Mouse (Mus musculus): ENCODE measurements at regions not wholly inside any gene's neighbourhood (a gene's known extent, or its start where the extent isn't known, plus 50 kb on each side); places are given as distances from the start of the nearest gene placed in this dataset.

GRCm38 (mm10) chr17:70924565-70925220 lies 71.3 kb upstream of the Tgif1 start:
- no peak for TF ChIP-seq EP300 (IDR thresholded peaks at IDR 0.05)
- TF ChIP-seq CTCF (IDR thresholded peaks at IDR 0.05), result no peak
- Histone ChIP-seq H3K4me2 (replicated peaks; ENCODE audit: low read depth, low read length) (peak overlapping the region; percentile 25; the same call in 1 of the 2 replicates), H3K36me3 (ENCODE audit: insufficient read depth, low read length) (no peaks in the 10 kb centered on the region), H3K4me3 (ENCODE audit: low read depth, low read length) (no peak overlapping the region), H3K27me3 (replicated peaks; ENCODE audit: insufficient read depth, low read length) (no peaks in the 10 kb centered on the region), H3K4me1 (ENCODE audit: insufficient read depth, low read depth, low read length) (no peaks in the 10 kb centered on the region), H3K9ac (replicated peaks; ENCODE audit: low read depth) (no peak overlapping the region), H3K27ac (ENCODE audit: low read length) (no peak overlapping the region), H3K9me3 (ENCODE audit: low read length) (no peaks in the 10 kb centered on the region)
- ATAC-seq (no peak), DNase-seq (ENCODE audit: low spot score) (peak; percentile 54)
- WGBS, result 67% methylated on average over 8 of the region's 8 CpGs

DNA sequence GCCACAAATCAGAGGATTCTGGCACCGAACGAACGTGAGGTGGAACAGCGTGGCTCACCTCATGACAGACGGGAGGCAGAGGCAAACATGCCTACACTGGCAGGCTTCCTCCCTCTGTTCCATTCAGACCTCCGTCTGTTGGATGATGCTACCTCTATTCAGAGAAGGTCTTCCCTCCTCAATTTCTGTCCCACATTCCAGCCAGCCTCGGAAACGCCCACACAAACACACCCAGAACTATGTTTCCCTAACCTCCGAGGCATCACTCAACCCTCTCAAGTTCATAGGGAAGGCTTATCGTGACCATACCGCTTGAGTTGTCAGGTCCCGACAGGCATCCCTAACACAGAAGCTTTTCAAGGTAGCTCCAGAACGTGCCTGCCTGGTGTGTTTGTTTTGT lies 68.3 kb upstream of the Tgif1 start:
- H3K9me3 ChIP-seq (ENCODE audit: low read length), result no peaks in the 10 kb centered on the region
- DNase-seq (ENCODE audit: low spot score) (no peak), ATAC-seq (no peak)
- H3K27me3 ChIP-seq (replicated peaks; ENCODE audit: insufficient read depth, low read length), result no peaks in the 10 kb centered on the region
- no peak overlapping the region for H3K9ac ChIP-seq (replicated peaks; ENCODE audit: low read depth)
- TF ChIP-seq EP300 (IDR thresholded peaks at IDR 0.05), result no peak
- TF ChIP-seq CTCF (IDR thresholded peaks at IDR 0.05), result no peak
- H3K27ac ChIP-seq (ENCODE audit: low read length), result no peak overlapping the region
- no peaks in the 10 kb centered on the region for H3K4me1 ChIP-seq (ENCODE audit: insufficient read depth, low read depth, low read length)
- 50% methylated on average over 13 of the region's 13 CpGs for WGBS
- no peak overlapping the region for H3K4me2 ChIP-seq (replicated peaks; ENCODE audit: low read depth, low read length)
- H3K36me3 ChIP-seq (ENCODE audit: insufficient read depth, low read length), result no peaks in the 10 kb centered on the region
- H3K4me3 ChIP-seq (ENCODE audit: low read depth, low read length), result no peak overlapping the region

- Histone ChIP-seq H3K4me3 (ENCODE audit: low read depth, low read length) (no peak overlapping the region), H3K4me1 (ENCODE audit: insufficient read depth, low read depth, low read length) (no peaks in the 10 kb centered on the region), H3K9ac (replicated peaks; ENCODE audit: low read depth) (no peak overlapping the region), H3K9me3 (ENCODE audit: low read length) (no peaks in the 10 kb centered on the region), H3K27me3 (replicated peaks; ENCODE audit: insufficient read depth, low read length) (no peaks in the 10 kb centered on the region), H3K36me3 (ENCODE audit: insufficient read depth, low read length) (no peaks in the 10 kb centered on the region), H3K27ac (ENCODE audit: low read length) (no peak overlapping the region), H3K4me2 (replicated peaks; ENCODE audit: low read depth, low read length) (no peak overlapping the region)
- DNase-seq (ENCODE audit: low spot score) (no peak), ATAC-seq (no peak)
- no peak for TF ChIP-seq CTCF (IDR thresholded peaks at IDR 0.05)
- TF ChIP-seq EP300 (IDR thresholded peaks at IDR 0.05), result no peak
Measured at GRCm38 (mm10) chr17:70920181-70920580, 66.8 kb upstream of the Tgif1 start.

- H3K27ac ChIP-seq (ENCODE audit: low read length), result no peak overlapping the region
- DNase-seq (ENCODE audit: low spot score), result no peak
- H3K9ac ChIP-seq (replicated peaks; ENCODE audit: low read depth), result no peak overlapping the region
- no peak overlapping the region for H3K4me2 ChIP-seq (replicated peaks; ENCODE audit: low read depth, low read length)
- no peaks in the 10 kb centered on the region for H3K9me3 ChIP-seq (ENCODE audit: low read length)
- H3K4me1 ChIP-seq (ENCODE audit: insufficient read depth, low read depth, low read length), result no peaks in the 10 kb centered on the region
- 54% methylated on average over 19 of the region's 19 CpGs for WGBS
- no peaks in the 10 kb centered on the region for H3K36me3 ChIP-seq (ENCODE audit: insufficient read depth, low read length)
- no peak overlapping the region for H3K4me3 ChIP-seq (ENCODE audit: low read depth, low read length)
- ATAC-seq, result no peak
- TF ChIP-seq EP300 (IDR thresholded peaks at IDR 0.05) (no peak), CTCF (IDR thresholded peaks at IDR 0.05) (no peak)
- no peaks in the 10 kb centered on the region for H3K27me3 ChIP-seq (replicated peaks; ENCODE audit: insufficient read depth, low read length)
Measured at GRCm38 (mm10) chr17:70917183-70917935, 64.0 kb upstream of the Tgif1 start.

GRCm38 (mm10) chr17:70916089-70916750 lies 62.9 kb upstream of the Tgif1 start:
- TF ChIP-seq EP300 (IDR thresholded peaks at IDR 0.05) (no peak), CTCF (IDR thresholded peaks at IDR 0.05) (no peak)
- Histone ChIP-seq H3K4me1 (ENCODE audit: insufficient read depth, low read depth, low read length) (no peaks in the 10 kb centered on the region), H3K27me3 (replicated peaks; ENCODE audit: insufficient read depth, low read length) (no peaks in the 10 kb centered on the region), H3K9me3 (ENCODE audit: low read length) (no peaks in the 10 kb centered on the region), H3K36me3 (ENCODE audit: insufficient read depth, low read length) (no peaks in the 10 kb centered on the region), H3K4me2 (replicated peaks; ENCODE audit: low read depth, low read length) (no peak overlapping the region), H3K27ac (ENCODE audit: low read length) (no peak overlapping the region), H3K4me3 (ENCODE audit: low read depth, low read length) (no peak overlapping the region), H3K9ac (replicated peaks; ENCODE audit: low read depth) (no peak overlapping the region)
- DNase-seq (ENCODE audit: low spot score), result no peak
- no peak for ATAC-seq
- WGBS, result 66% methylated on average over 12 of the region's 12 CpGs

DNA sequence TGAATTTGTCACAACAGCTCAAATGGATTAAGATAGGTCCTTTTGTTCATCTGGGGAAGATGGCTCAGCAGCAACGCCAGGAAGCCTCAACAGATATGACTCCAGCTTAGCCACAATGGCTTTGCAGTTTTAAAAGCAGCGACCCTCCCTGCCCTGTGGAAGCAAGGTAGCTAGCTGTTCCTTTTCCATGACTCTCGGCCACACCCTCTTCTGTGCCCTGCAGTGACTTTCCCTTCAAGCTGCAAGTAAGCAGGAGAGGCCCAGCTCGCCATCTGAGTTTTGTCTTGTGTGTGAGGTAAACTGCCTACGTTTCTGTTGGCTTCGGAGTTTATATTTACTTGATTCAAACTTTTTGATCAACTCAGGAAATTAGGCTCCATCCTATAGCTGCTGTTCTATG lies 62.1 kb upstream of the Tgif1 start:
- Histone ChIP-seq H3K36me3 (ENCODE audit: insufficient read depth, low read length) (no peaks in the 10 kb centered on the region), H3K4me3 (ENCODE audit: low read depth, low read length) (no peak overlapping the region), H3K27ac (ENCODE audit: low read length) (no peak overlapping the region), H3K4me1 (ENCODE audit: insufficient read depth, low read depth, low read length) (no peaks in the 10 kb centered on the region), H3K4me2 (replicated peaks; ENCODE audit: low read depth, low read length) (no peak overlapping the region), H3K27me3 (replicated peaks; ENCODE audit: insufficient read depth, low read length) (no peaks in the 10 kb centered on the region), H3K9ac (replicated peaks; ENCODE audit: low read depth) (no peak overlapping the region), H3K9me3 (ENCODE audit: low read length) (no peaks in the 10 kb centered on the region)
- TF ChIP-seq CTCF (IDR thresholded peaks at IDR 0.05), result no peak
- TF ChIP-seq EP300 (IDR thresholded peaks at IDR 0.05), result no peak
- DNase-seq (ENCODE audit: low spot score) (no peak), ATAC-seq (no peak)
- WGBS, result 68% methylated on average over 6 of the region's 6 CpGs

Data from lung, postnatal 0 days (tissue).